Mouse (Mus musculus) bone marrow macrophage, adult 2 months (primary cell): Measurements from ENCODE around the gene Npas3.

ENCODE experiments used
- CTCF ChIP-seq: IDR thresholded peaks from 2 replicates; pipeline ENCODE4 v1.5.1; 2012; ENCODE audit warnings: low read depth, mild to moderate bottlenecking, low read length, moderate library complexity
- POLR2A ChIP-seq: IDR thresholded peaks from 2 replicates; pipeline ENCODE4 v1.6.1; 2012; ENCODE audit warnings: mild to moderate bottlenecking, low read depth, low read length, borderline replicate concordance

- no peak for TF ChIP-seq CTCF
- no peak for TF ChIP-seq POLR2A
Measured at GRCm38 (mm10) chr12:53292508-53293300, 44.2 kb downstream of the Npas3 start.
